Mouse (Mus musculus) liver, embryonic 16.5 days (tissue): Measurements from ENCODE around the gene BC117090. TPM values are rescaled to one million over a fixed set of nuclear protein-coding genes. Genes with fewer than 3 reads are reported as not detected.

ENCODE experiments used
- polyA plus RNA-seq: library from polyadenylated mRNA; unstranded; fragments of >200 nt; fragmentation: Nextera tagmentation; extraction: Ambion mirVana; gene quantifications from 2 replicates; pipeline ENCODE4 v1.2.1, GENCODE M21; 2015

Gene BC117090
- polyA plus RNA-seq, 1 experiment from 2014 or later, result 3.7 TPM

Other genes with a start within 250 kb of the BC117090 start
- 0.02 and 0.04 TPM in 2 replicates for gene Csta1, start 203.1 kb downstream of the BC117090 start, polyA plus RNA-seq
- gene Stfa2l1, start 177.5 kb downstream of the BC117090 start, polyA plus RNA-seq, result 82.3 and 84.4 TPM in 2 replicates
- gene Gm5483, start 150.1 kb downstream of the BC117090 start, polyA plus RNA-seq, result 264 and 272 TPM in 2 replicates
- gene Gm5416, start 123.9 kb downstream of the BC117090 start, polyA plus RNA-seq, result 6.5 and 9.9 TPM in 2 replicates
- 29.6 and 30.0 TPM in 2 replicates for gene 2010005H15Rik, start 112.9 kb downstream of the BC117090 start, polyA plus RNA-seq
- 657 and 688 TPM in 2 replicates for gene Stfa1, start 57.4 kb downstream of the BC117090 start, polyA plus RNA-seq
- gene BC100530, start 33.4 kb upstream of the BC117090 start, polyA plus RNA-seq, result 534 and 566 TPM in 2 replicates
- gene Stfa2, start 74.1 kb upstream of the BC117090 start, polyA plus RNA-seq, result 45.0 and 53.7 TPM in 2 replicates
- gene Stfa3, start 121.1 kb upstream of the BC117090 start, polyA plus RNA-seq, result 99.4 and 110 TPM in 2 replicates
- not detected in 2 replicates for gene Casr, start 227.8 kb upstream of the BC117090 start, polyA plus RNA-seq